Mouse (Mus musculus) kidney, adult 2 months (tissue): ENCODE data around the gene Tap1.

Experiments
- CTCF ChIP-seq: fragments of 200-500 bp; conservative IDR thresholded peaks from 2 replicates; pipeline ENCODE4 v1.5.1; 2011; ENCODE audit warnings: low read depth, mild to moderate bottlenecking, control low read depth, low read length, moderate library complexity, mixed read lengths; ENCODE audit not compliant: insufficient read depth, insufficient read length
- POLR2A ChIP-seq: fragments of 200-500 bp; IDR thresholded peaks from one replicate; pipeline ENCODE4 v1.6.1; 2011; ENCODE audit warnings: low read depth, low read length, control low read depth

- TF ChIP-seq CTCF (no peak), POLR2A (no peak)
Measured at GRCm38 (mm10) chr17:34177179-34177578, 10.2 kb upstream of the Tap1 start.
